Mouse (Mus musculus): Measurements from ENCODE around the gene 3110009E18Rik. TPM values are rescaled to one million over a fixed set of nuclear protein-coding genes. Genes with fewer than 3 reads are reported as not detected.

The 3110009E18Rik gene
- polyA plus RNA-seq, 1 experiment from 2014 or later = 11.7 TPM

DNA sequence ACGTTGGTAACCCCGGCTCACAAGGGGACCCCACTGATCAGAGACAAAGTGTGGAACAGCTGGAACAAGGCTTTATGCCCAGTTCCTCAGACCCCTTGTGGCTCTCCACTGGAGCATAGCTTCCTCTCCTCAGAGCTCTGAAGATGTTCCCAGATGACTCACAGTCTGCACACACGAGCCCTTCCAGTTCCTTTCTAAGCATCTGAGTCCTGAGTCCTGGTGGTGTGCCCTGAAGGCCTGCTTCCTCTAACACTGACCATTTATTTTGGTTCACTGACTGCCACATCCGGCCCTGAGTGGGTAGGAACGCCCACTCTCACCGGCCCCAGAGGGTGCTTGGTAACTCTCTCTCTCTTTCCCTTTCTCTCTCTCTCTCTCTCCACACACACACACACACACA, 21.5 kb upstream of the 3110009E18Rik start:
- H3K9ac ChIP-seq (ENCODE audit: low read length) = no peak overlapping the region
- 52% methylated on average over 6 of the region's 6 CpGs for WGBS
- H3K36me3 ChIP-seq (ENCODE audit: control insufficient read depth, insufficient read depth) = no peaks in the 10 kb centered on the region
- no peak for ATAC-seq (replicated peaks; ENCODE audit: extremely low read depth, insufficient read depth, low FRiP score)
- no peaks in the 10 kb centered on the region for H3K9me3 ChIP-seq (replicated peaks; ENCODE audit: control insufficient read depth, low read length)
- H3K4me3 ChIP-seq (ENCODE audit: low read length) = no peak overlapping the region
- no peaks in the 10 kb centered on the region; the same call in 1 of the 2 replicates for H3K27me3 ChIP-seq (ENCODE audit: control insufficient read depth, insufficient read depth, low read length)
- H3K4me2 ChIP-seq (ENCODE audit: low read depth, low read length) = no peak overlapping the region
- no peak overlapping the region for H3K27ac ChIP-seq (ENCODE audit: low read length)
- H3K4me1 ChIP-seq (ENCODE audit: control insufficient read depth, insufficient read depth, low read length) = no peaks in the 10 kb centered on the region

DNA sequence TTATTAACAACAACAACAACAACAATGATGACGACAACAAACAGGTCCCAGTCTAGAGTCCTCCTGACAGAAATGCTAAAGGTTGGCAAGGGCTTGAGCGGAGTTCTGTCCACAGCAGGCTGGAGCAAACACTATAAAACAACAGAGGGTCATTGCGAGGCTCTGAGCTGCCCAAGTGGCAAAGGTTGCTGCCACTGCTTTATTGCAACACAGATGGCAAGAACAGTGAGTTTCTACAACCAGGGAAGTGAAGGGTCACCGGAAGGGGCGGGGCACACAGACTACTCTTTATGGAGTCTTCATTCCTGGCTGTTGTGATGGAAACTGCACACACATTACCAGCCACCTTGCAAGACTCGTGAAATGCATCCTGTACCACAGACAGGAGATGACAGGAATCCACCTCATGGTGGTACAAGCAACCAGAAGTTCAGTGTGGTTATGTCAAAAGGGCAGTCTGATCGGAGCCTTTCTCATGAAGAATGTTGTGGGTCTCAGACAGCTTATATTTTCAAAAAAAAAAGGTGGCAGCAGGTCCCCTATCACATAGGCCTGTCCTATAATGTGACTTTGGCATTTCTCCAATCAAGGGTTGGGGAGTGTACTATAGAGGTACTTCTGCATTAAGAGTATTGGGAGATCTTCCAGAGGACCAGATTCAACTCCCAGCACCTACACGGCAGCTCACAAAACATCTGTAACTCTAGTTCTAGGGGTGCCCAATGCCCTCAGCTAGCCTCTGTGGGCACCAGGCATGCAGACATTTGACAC, 20.3 kb upstream of the 3110009E18Rik start:
- Histone ChIP-seq H3K36me3 (ENCODE audit: control insufficient read depth, insufficient read depth) (no peaks in the 10 kb centered on the region), H3K9me3 (replicated peaks; ENCODE audit: control insufficient read depth, low read length) (no peaks in the 10 kb centered on the region), H3K4me1 (ENCODE audit: control insufficient read depth, insufficient read depth, low read length) (no peaks in the 10 kb centered on the region), H3K27me3 (ENCODE audit: control insufficient read depth, insufficient read depth, low read length) (no peaks in the 10 kb centered on the region; the same call in 1 of the 2 replicates), H3K4me2 (ENCODE audit: low read depth, low read length) (no peak overlapping the region), H3K9ac (ENCODE audit: low read length) (no peak overlapping the region), H3K4me3 (ENCODE audit: low read length) (no peak overlapping the region), H3K27ac (ENCODE audit: low read length) (no peak overlapping the region)
- ATAC-seq (replicated peaks; ENCODE audit: extremely low read depth, insufficient read depth, low FRiP score) = no peak
- WGBS = 76% methylated on average over 8 of the region's 8 CpGs

DNA sequence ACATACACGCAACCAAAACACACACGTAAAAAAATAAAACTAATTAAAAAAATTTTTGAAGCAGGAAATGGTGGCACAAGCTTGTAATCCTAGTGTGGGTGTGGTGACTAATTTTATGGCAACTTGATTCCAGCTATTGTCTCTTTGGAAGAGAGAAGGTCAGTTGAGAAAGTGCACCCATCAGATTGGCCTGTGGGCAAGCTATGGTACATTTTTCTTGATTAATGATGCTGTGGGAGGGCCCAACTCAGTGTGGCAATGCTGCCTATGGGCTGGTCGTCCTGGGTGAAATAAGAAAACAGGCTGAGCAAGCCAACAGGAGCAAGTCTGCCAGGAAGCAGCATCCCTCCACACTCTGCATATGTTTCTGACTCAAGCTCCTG, 19.8 kb upstream of the 3110009E18Rik start:
- no peak for ATAC-seq (replicated peaks; ENCODE audit: extremely low read depth, insufficient read depth, low FRiP score)

DNA sequence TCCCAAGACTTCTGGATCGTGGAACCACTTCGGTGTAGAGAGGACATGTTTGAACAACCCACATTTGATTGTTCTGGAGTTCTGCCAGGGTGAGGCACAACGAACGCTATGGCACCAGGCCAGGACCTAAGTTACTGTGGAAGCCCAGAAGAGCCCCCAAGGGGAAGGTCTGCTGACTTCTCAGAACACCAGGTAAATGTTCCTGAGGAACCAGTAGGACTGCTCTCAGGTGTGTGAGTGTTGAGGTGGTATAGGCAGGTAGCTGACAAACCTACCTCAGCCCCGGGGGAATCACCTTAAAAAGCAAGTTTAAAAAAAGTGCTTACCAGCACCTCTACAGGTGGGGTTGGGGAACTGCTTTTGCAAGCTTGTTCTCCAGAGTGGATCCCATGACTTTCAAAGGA, 15.4 kb upstream of the 3110009E18Rik start:
- Histone ChIP-seq H3K4me1 (ENCODE audit: control insufficient read depth, insufficient read depth, low read length) (no peaks in the 10 kb centered on the region), H3K36me3 (ENCODE audit: control insufficient read depth, insufficient read depth) (no peaks in the 10 kb centered on the region), H3K27me3 (ENCODE audit: control insufficient read depth, insufficient read depth, low read length) (no peaks in the 10 kb centered on the region; the same call in 1 of the 2 replicates), H3K27ac (ENCODE audit: low read length) (no peak overlapping the region), H3K9ac (ENCODE audit: low read length) (no peak overlapping the region), H3K4me2 (ENCODE audit: low read depth, low read length) (no peak overlapping the region), H3K9me3 (replicated peaks; ENCODE audit: control insufficient read depth, low read length) (no peaks in the 10 kb centered on the region), H3K4me3 (ENCODE audit: low read length) (no peak overlapping the region)
- ATAC-seq (replicated peaks; ENCODE audit: extremely low read depth, insufficient read depth, low FRiP score) = peak; percentile 32; the same call in 1 of the 2 replicates
- WGBS = 32% methylated on average over 5 of the region's 5 CpGs

More for the DNA sequence above, 19.8 kb upstream of the 3110009E18Rik start:
- Histone ChIP-seq H3K36me3 (ENCODE audit: control insufficient read depth, insufficient read depth) (no peaks in the 10 kb centered on the region), H3K9me3 (replicated peaks; ENCODE audit: control insufficient read depth, low read length) (no peaks in the 10 kb centered on the region), H3K4me2 (ENCODE audit: low read depth, low read length) (no peak overlapping the region), H3K4me1 (ENCODE audit: control insufficient read depth, insufficient read depth, low read length) (no peaks in the 10 kb centered on the region), H3K27ac (ENCODE audit: low read length) (no peak overlapping the region), H3K9ac (ENCODE audit: low read length) (no peak overlapping the region), H3K4me3 (ENCODE audit: low read length) (no peak overlapping the region), H3K27me3 (ENCODE audit: control insufficient read depth, insufficient read depth, low read length) (no peaks in the 10 kb centered on the region; the same call in 1 of the 2 replicates)
- 80% methylated on average over 3 of the region's 3 CpGs for WGBS

DNA sequence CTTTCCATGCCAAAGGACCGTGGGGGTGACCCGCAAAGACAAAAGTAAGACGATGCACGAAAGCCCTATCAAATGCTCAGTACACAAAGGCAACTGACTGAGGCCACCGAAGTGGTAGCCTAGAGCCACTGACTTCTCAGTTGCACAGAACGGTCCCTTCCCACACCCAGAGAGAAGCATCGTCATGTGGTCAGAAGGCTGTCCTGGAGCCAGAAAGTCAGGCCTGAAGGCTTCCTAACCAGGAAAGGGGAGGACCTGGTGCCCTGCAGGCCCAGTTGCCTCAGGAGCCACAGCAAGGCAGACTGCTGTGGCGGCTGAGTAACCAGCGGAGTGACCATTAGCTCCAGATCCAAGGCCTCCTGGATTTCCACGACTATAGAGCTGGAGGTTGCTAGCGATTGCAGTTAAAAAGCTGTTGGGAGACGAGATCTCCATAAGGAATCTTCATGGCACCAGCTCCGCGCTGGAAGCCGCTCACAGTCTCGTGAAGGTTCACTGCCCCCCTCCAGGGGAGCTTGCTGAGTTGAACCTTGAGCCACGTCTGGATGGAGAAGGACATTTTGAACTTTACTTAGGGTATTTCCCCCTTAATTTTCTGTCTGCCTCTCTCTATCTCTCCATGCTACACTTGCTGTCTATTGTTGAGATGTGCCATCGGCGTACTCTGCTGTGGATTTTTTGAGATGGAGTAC, 11.1 kb upstream of the 3110009E18Rik start:
- Histone ChIP-seq H3K36me3 (ENCODE audit: control insufficient read depth, insufficient read depth) (peaks cover 16% of the 10 kb centered on the region), H3K27ac (ENCODE audit: low read length) (no peak overlapping the region), H3K9me3 (replicated peaks; ENCODE audit: control insufficient read depth, low read length) (peaks cover 7% of the 10 kb centered on the region), H3K9ac (ENCODE audit: low read length) (no peak overlapping the region), H3K4me1 (ENCODE audit: control insufficient read depth, insufficient read depth, low read length) (no peaks in the 10 kb centered on the region), H3K27me3 (ENCODE audit: control insufficient read depth, insufficient read depth, low read length) (no peaks in the 10 kb centered on the region), H3K4me3 (ENCODE audit: low read length) (no peak overlapping the region), H3K4me2 (ENCODE audit: low read depth, low read length) (no peak overlapping the region)
- ATAC-seq (replicated peaks; ENCODE audit: extremely low read depth, insufficient read depth, low FRiP score) = no peak
- 86% methylated on average over 19 of the region's 19 CpGs for WGBS

DNA sequence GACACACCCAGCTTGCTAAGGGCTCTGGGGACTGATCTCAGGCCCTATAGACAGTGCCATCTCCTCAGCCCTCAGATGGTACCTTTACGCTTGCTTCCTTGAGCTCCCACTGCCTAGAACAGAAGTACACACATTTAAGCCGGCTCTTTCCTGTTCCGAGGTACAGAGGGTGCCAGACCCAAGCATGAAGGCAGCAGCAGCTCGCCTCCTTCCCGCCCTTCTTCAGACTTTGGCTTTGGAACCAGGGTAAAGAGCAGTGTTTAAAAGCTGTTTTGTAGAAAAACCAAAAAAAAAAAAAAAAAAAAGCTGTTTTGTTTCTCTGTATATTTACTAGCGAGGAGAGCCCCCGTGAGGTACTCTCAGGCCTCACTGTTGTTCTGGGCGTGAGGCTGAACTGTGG, 9.2 kb upstream of the 3110009E18Rik start:
- H3K36me3 ChIP-seq (ENCODE audit: control insufficient read depth, insufficient read depth) = peaks cover 29% of the 10 kb centered on the region
- H3K4me2 ChIP-seq (ENCODE audit: low read depth, low read length) = no peak overlapping the region
- no peak overlapping the region for H3K27ac ChIP-seq (ENCODE audit: low read length)
- no peak overlapping the region for H3K4me3 ChIP-seq (ENCODE audit: low read length)
- peaks cover 7% of the 10 kb centered on the region for H3K9me3 ChIP-seq (replicated peaks; ENCODE audit: control insufficient read depth, low read length)
- H3K4me1 ChIP-seq (ENCODE audit: control insufficient read depth, insufficient read depth, low read length) = peaks cover 12% of the 10 kb centered on the region
- H3K9ac ChIP-seq (ENCODE audit: low read length) = no peak overlapping the region
- no peaks in the 10 kb centered on the region for H3K27me3 ChIP-seq (ENCODE audit: control insufficient read depth, insufficient read depth, low read length)
- no peak for ATAC-seq (replicated peaks; ENCODE audit: extremely low read depth, insufficient read depth, low FRiP score)
- WGBS = 94% methylated on average over 8 of the region's 8 CpGs

DNA sequence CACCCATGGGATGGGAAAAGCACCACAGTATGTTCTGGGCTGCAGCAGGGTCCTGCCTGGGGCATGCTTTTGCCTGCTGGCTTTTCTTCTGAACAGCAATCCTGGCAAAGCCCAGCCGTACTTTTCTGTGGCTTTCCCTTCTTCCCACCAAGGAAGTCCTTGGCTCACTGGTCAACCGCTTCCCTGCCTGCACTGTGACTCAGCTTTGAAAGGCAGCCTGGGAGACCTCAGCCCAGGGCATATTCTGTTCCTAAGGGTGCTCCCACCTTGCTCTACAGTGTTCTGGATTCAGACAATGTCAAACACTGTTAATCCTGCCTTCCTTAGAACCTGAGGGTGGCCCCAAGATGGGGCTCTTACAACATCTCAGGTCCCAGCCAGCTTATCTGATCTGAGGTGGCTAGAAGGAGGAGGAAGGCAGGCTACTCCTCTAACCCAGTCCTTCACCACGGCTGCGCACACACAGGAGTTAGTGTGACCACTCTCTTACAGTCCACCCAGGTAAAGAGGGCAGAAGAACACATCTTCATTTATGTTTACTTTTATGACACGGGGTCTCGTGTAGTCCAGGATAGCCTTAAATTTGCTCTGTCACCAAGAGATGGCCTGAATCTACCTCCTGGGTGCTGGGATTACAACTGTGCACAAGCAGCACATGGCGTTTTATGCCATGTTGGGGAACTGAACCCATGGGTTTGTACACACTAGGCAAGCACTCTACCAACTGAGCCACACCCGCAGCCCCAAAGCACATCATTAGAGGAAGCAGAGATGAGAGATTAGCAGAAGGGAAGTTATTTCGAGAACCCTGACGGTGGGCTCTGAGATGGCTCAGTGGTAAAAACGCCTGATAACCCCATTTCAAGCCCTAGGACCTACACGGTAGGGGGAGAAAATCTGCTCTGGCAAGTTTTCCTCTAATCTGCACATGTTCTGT, 8.5 kb upstream of the 3110009E18Rik start:
- WGBS = 79% methylated on average over 12 of the region's 12 CpGs
- peaks cover 29% of the 10 kb centered on the region for H3K36me3 ChIP-seq (ENCODE audit: control insufficient read depth, insufficient read depth)

DNA sequence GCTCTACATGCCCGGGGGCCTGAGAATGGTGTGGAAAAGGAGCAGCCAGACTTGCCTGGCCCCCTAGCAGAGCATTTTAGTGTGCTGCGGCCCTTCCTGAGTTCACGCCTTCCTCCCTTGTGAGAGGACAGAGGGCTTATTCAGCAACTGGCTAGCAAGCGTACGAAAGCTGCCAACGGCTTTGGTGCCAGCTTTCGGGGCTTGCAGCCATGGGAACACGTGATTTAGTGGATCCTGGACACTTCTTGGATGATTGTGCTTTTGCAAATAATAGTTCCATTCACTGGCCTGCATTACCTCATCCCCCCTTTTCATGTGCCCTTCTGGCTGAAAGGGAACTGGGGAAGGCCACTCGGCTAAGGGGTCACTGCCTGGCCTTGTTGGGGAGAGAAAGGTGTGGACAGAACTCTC, 5.3 kb upstream of the 3110009E18Rik start:
- Histone ChIP-seq H3K4me2 (ENCODE audit: low read depth, low read length) (no peak overlapping the region), H3K9ac (ENCODE audit: low read length) (0 out of 2 replicates have a peak overlapping the region, but pooled peaks have one; percentile 7), H3K27me3 (ENCODE audit: control insufficient read depth, insufficient read depth, low read length) (no peaks in the 10 kb centered on the region), H3K4me1 (ENCODE audit: control insufficient read depth, insufficient read depth, low read length) (peaks cover 39% of the 10 kb centered on the region), H3K27ac (ENCODE audit: low read length) (peak overlapping the region; percentile 73), H3K9me3 (replicated peaks; ENCODE audit: control insufficient read depth, low read length) (peaks cover 7% of the 10 kb centered on the region), H3K4me3 (ENCODE audit: low read length) (no peak overlapping the region), H3K36me3 (ENCODE audit: control insufficient read depth, insufficient read depth) (peaks cover 32% of the 10 kb centered on the region)
- WGBS = 75% methylated on average over 9 of the region's 9 CpGs
- ATAC-seq (replicated peaks; ENCODE audit: extremely low read depth, insufficient read depth, low FRiP score) = no peak

More for the DNA sequence above, 8.5 kb upstream of the 3110009E18Rik start:
- peaks cover 16% of the 10 kb centered on the region for H3K4me1 ChIP-seq (ENCODE audit: control insufficient read depth, insufficient read depth, low read length)
- peaks cover 7% of the 10 kb centered on the region for H3K9me3 ChIP-seq (replicated peaks; ENCODE audit: control insufficient read depth, low read length)
- no peaks in the 10 kb centered on the region for H3K27me3 ChIP-seq (ENCODE audit: control insufficient read depth, insufficient read depth, low read length)
- no peak for ATAC-seq (replicated peaks; ENCODE audit: extremely low read depth, insufficient read depth, low FRiP score)
- H3K27ac ChIP-seq (ENCODE audit: low read length) = no peak overlapping the region
- H3K9ac ChIP-seq (ENCODE audit: low read length) = no peak overlapping the region
- H3K4me2 ChIP-seq (ENCODE audit: low read depth, low read length) = no peak overlapping the region
- H3K4me3 ChIP-seq (ENCODE audit: low read length) = no peak overlapping the region

Measured in heart, embryonic 16.5 days (tissue).